Mouse (Mus musculus) MEL-GATA-1-ER (cell line): ENCODE results near the gene Cd247.

Experiments
- DNase-seq: peaks from one replicate; pipeline ENCODE4 v3.0.0-alpha.2; 2012; ENCODE audit warnings: low read depth; ENCODE audit errors: extremely low read depth

The Cd247 gene

GRCm38 (mm10) chr1:165818145-165818860 lies 29.8 kb downstream of the Cd247 start:
- DNase-seq: no peak

GRCm38 (mm10) chr1:165819147-165819546 lies 30.7 kb downstream of the Cd247 start:
- DNase-seq: no peak

- no peak for DNase-seq
Measured at GRCm38 (mm10) chr1:165822031-165822430, 33.5 kb downstream of the Cd247 start.

GRCm38 (mm10) chr1:165828173-165828572 lies 39.7 kb downstream of the Cd247 start:
- DNase-seq: no peak

GRCm38 (mm10) chr1:165828615-165829014 lies 40.1 kb downstream of the Cd247 start:
- no peak for DNase-seq

- no peak for DNase-seq
Measured at GRCm38 (mm10) chr1:165829890-165830289, 41.4 kb downstream of the Cd247 start.

GRCm38 (mm10) chr1:165833244-165833643 lies 44.8 kb downstream of the Cd247 start:
- DNase-seq: no peak

GRCm38 (mm10) chr1:165833910-165834632 lies 45.6 kb downstream of the Cd247 start:
- no peak for DNase-seq

- no peak for DNase-seq
Measured at GRCm38 (mm10) chr1:165834633-165834975, 46.1 kb downstream of the Cd247 start.

- no peak for DNase-seq
Measured at GRCm38 (mm10) chr1:165836461-165836860, 48.0 kb downstream of the Cd247 start.

GRCm38 (mm10) chr1:165837546-165837945 lies 49.1 kb downstream of the Cd247 start:
- no peak for DNase-seq

- DNase-seq: no peak
Measured at GRCm38 (mm10) chr1:165839201-165839600, 50.7 kb downstream of the Cd247 start.

- DNase-seq: no peak
Measured at GRCm38 (mm10) chr1:165840548-165841230, 52.2 kb downstream of the Cd247 start.

GRCm38 (mm10) chr1:165842170-165842569 lies 53.7 kb downstream of the Cd247 start:
- DNase-seq: no peak

GRCm38 (mm10) chr1:165843586-165843985 lies 55.1 kb downstream of the Cd247 start:
- no peak for DNase-seq

GRCm38 (mm10) chr1:165844466-165844951 lies 56.0 kb downstream of the Cd247 start:
- DNase-seq: no peak

GRCm38 (mm10) chr1:165844956-165845355 lies 56.5 kb downstream of the Cd247 start:
- DNase-seq: no peak

- no peak for DNase-seq
Measured at GRCm38 (mm10) chr1:165845366-165845765, 56.9 kb downstream of the Cd247 start.

- DNase-seq: no peak
Measured at GRCm38 (mm10) chr1:165848417-165848816, 59.9 kb downstream of the Cd247 start.

- no peak for DNase-seq
Measured at GRCm38 (mm10) chr1:165848881-165849280, 60.4 kb downstream of the Cd247 start.

GRCm38 (mm10) chr1:165849458-165850445 lies 61.3 kb downstream of the Cd247 start:
- no peak for DNase-seq
